Mouse (Mus musculus): ENCODE data around the gene Dock7.
A peak's percentile ranks its signal among the peaks of the same experiment; 100 is the strongest.
"Not testable (repeated sequence)": the region's sequence is repeated elsewhere in the genome, so short reads cannot be mapped to it uniquely, and the experiment has no call there.

The Dock7 gene

GRCm38 (mm10) chr4:99005574-99005973, 115.1 kb downstream of the Dock7 start:
- DNase-seq (ENCODE audit: low spot score): no peak

DNA sequence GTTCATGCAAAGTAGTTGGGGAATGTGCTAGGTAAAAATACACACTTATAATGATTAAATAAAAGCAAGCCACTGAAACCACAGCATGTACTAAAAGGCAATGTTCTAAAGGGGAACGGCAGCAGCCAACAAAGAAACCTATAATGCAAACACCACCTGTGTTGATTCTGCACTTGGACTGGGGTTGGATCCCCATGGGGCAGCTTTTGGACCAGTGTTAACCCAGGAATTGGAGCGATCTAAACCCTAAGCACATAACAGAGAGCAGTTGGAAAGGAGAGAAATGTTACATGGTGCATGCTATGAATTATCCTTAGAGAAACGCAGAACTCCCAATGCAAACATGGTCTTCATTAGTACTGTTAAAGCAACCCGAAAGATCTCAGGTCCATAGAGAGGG, 127.2 kb downstream of the Dock7 start:
- no peak for DNase-seq (ENCODE audit: low spot score)

DNA sequence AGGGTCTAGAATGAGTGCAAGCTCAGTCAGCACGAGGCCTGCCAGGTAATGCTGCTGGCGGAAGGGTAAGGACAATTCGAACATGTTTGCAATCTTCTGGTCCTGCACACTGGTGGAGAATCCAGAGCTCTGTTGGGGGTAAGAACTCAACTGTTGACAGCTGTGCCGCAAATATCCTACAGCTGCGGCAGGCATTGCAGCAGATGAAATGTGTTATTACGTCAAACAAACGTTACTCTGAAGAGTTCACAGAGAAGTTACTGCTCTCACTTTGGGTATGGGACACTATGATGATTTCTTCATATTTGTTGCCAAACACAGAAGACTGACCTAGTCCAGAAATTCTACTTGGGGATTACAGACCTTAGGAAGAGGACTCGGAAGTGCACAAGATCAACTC, 136.0 kb downstream of the Dock7 start:
- no peak for DNase-seq (ENCODE audit: low spot score)

- not testable (repeated sequence) for DNase-seq (ENCODE audit: low spot score)
Measured at GRCm38 (mm10) chr4:98979976-98980375, 140.7 kb downstream of the Dock7 start.

DNA sequence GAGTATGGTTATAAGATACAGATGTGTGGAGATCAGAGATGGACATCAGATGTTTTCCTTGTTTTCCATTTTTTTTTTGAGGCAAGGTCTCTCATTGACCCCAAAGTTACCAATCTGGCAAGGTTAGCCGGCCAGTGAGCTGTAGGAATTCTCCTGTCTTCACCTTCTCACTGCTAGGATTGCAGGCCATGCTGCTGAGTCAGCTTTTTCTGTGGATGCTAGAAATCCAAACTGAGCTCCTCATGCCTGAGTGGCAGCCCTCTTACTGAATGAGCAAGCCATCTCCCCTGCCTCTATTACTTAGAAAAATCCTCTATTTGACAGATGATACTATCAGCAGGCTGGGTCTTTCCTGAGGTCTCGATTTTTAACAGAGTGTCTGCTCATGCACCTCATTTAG, 142.0 kb downstream of the Dock7 start:
- no peak for DNase-seq (ENCODE audit: low spot score)

GRCm38 (mm10) chr4:98978288-98978687, 142.4 kb downstream of the Dock7 start:
- DNase-seq (ENCODE audit: low spot score): not testable (repeated sequence)

DNA sequence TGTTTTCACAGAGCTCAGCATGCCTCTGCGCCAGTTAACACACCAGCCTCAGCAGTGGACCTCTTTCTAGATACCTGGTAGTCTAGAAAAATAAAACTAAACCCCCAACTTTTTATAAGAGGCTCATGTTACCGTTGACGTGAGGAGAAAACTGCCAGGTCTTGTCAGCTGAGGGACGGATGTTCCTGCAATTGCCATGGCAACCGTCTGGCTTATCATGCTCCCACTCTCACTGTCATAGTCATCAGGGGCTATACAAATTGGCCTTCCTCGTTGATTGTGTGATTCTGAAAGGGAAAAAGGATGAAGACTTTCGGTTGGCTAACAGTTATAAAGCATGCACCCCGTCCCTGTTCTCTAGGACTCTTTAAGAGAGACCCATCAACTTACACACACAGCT, 145.0 kb downstream of the Dock7 start:
- DNase-seq (ENCODE audit: low spot score): no peak

- DNase-seq (ENCODE audit: low spot score): no peak
Measured at GRCm38 (mm10) chr4:98969946-98970345, 150.8 kb downstream of the Dock7 start.

DNA sequence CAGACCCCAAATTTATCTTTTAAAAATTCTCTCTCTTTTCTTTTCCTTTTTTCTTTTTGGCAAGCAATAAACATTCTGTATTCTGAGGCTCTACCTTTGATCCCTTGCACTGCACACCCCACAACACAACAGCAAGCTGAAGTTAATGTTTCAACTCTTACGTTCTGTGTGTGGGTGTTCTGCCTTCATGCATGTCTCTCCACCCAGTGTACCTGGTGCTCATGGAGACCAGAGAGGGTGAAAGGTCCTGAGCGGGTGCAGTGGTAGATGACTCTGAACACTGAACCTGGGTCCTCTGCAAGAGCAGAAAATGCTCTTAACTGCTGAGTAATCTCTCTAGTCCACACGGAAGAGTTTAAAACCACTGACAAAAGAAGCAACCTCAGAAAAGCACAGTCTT, 160.5 kb downstream of the Dock7 start:
- DNase-seq (ENCODE audit: low spot score): no peak

DNA sequence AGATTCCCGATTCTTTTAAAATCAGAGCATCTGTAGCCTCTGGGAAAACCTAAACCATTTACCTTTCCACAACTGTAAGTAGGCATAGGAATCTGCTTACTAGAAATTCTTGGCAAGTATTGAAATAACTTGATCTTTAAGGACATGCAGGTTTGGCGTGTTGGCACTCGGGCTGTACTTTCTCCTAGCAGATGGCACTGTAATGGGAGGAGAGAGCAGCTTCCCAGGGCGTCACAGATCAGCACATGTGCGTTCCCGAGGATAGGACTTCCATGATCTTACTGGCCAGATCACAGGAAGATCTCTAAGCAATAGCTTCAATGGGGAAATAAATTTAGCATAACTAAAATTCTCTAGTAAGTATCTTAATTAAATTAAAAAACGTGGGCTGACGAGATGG, 164.7 kb downstream of the Dock7 start:
- DNase-seq (ENCODE audit: low spot score): no peak

- no peak for DNase-seq (ENCODE audit: low spot score)
Measured at GRCm38 (mm10) chr4:98950563-98950962, 170.2 kb downstream of the Dock7 start.

DNA sequence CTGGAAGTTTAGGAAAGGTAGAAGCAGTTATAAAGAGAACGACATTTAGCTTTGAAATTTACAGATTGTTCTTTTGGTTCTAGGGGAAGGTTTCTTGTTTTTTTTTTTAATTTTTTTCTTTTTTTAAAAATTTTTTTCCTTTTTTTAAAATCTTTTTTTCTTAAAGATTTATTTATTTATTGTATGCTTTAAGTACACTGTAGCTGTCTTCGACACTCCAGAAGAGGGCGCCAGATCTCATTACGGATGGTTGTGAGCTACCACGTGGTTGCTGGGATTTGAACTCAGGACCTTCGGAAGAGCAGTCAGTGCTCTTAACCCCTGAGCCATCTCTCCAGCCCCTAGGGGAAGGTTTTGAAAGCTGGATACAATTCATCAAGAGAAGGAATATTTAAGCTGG, 182.5 kb downstream of the Dock7 start:
- DNase-seq (ENCODE audit: low spot score): not testable (repeated sequence)

DNA sequence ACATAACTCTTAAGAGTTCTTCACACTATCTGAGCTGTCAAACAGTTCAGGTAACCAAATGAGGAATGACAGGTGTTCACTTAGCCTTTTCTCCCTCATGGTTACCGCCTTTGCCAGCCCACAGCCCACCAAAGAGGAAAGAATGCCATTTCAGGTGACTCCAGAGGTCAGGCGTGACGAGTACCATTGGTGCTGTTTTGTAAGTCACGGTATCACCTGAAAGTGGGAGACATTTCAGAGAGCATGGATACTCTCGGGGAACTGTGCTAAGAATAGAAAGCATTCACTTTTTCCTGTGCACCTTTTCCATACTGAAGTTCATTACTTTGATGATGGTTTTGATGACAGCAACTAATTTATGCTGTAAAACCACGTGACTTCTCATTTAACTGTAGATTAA, 184.7 kb downstream of the Dock7 start:
- DNase-seq (ENCODE audit: low spot score): no peak

- DNase-seq (ENCODE audit: low spot score): no peak
Measured at GRCm38 (mm10) chr4:98925250-98925781, 195.4 kb downstream of the Dock7 start.

GRCm38 (mm10) chr4:98924906-98925178, 195.9 kb downstream of the Dock7 start:
- DNase-seq (ENCODE audit: low spot score): no peak

DNA sequence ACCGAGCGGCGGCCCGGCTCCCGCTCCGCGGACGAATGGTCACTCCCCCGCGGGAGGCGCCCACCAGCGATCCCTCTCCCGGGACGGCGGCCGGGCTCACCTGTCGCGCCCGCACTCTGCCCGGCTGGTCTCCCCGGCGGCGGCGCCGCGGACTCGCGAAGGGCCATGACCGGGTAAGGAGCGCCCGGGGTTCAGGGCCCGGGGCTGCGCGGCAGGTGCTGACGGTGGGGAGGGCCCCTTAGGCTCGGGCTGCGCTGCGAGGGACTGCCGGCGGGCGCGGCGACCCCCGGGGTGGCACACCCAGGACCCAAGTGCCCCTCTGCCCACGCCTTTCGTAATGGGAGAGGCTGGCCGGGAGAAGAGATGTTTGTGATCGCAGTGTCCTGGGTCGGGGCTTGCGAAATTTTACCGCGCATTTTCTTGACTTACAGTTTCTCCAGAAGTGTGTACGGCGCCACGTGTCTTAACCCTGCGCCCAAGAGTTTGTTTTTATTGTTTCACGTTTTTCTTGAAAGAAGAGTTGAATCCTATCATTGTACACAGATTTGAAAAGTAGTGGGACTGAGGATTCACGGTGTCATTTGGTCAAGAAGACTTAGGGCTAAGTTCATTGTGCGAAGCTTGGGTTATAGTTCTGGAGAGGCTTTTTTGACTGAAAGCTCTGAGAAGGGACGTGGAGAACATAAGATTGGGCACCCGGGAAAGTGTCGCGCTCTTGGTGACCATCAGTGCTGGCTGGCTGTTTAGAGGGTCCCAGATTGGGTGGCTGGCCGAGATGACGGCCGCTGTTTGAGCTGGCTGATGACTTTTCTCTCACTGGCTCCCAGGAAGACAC, 196.4 kb downstream of the Dock7 start:
- DNase-seq (ENCODE audit: low spot score): no peak

- DNase-seq (ENCODE audit: low spot score): no peak
Measured at GRCm38 (mm10) chr4:98923568-98924070, 197.1 kb downstream of the Dock7 start, which contains the start of gene Usp1. Gene Usp1, plus strand, starts transcription at chr4:98923810.

- peak; percentile 97 for DNase-seq (ENCODE audit: low spot score)
Measured at GRCm38 (mm10) chr4:98922643-98923567, 197.8 kb downstream of the Dock7 start.

GRCm38 (mm10) chr4:98922061-98922642, 198.6 kb downstream of the Dock7 start:
- DNase-seq (ENCODE audit: low spot score): peak; percentile 24

DNA sequence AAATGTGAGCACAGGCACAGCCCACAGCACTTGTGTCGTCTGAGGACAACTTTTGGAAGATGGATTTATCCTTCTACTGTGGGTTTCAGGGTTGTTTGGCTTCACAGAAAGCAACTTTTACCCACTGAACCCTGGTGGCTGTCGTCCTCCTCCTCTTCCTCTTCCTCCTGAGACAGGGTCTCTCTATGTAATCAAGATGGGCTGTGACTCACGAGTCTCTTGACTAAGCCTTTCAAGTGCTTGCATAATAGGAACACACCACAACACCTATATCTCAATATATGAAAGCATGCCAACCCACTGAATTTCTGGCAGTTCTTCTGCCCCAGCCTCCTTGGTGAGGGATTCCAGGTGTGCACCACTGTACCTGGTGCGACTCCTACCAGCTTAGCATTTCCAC, 199.8 kb downstream of the Dock7 start:
- no peak for DNase-seq (ENCODE audit: low spot score)

DNA sequence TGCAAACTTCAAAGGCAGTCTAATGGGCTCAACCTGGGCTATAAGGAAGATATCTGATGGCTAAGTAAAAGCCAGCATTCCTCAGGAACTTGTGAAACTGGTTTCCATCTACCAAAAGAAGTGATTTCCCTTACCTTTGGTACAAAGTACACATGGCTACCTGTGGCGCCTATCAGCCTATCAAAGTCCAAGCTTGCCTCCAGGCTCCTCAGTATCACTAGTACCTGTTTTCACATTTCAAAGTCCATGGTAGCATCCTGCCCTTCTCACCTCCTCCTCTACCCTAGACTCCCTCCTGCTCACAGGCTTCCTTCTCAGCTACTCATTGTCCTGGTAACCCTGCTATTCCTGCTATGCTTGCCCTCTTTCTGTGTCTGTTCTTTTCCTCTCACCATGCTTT, 202.5 kb downstream of the Dock7 start:
- DNase-seq (ENCODE audit: low spot score): no peak

GRCm38 (mm10) chr4:98917724-98918123, 203.0 kb downstream of the Dock7 start:
- DNase-seq (ENCODE audit: low spot score): no peak
